Mouse (Mus musculus) hindbrain, embryonic 10.5 days (tissue): Measurements from ENCODE around the gene Cap2. TPM values are rescaled to one million over a fixed set of nuclear protein-coding genes. Genes with fewer than 3 reads are reported as not detected.

Source experiments
- DNase-seq: peaks from one replicate; pipeline ENCODE4 v3.0.0-alpha.2; 2017; ENCODE audit warnings: low spot score
- H3K27ac ChIP-seq: fragments of 300-500 bp; sonication (generic); 2 replicates; pipeline ENCODE4 v1.5.1; 2016; ENCODE audit warnings: mild to moderate bottlenecking, moderate library complexity
- H3K27me3 ChIP-seq: fragments of 300-500 bp; sonication (generic); 2 replicates; pipeline ENCODE4 v1.6.1; 2016; ENCODE audit warnings: mild to moderate bottlenecking; ENCODE audit not compliant: poor library complexity, insufficient read depth, severe bottlenecking
- H3K36me3 ChIP-seq: fragments of 300-500 bp; sonication (generic); 2 replicates; pipeline ENCODE4 v1.6.1; 2016; ENCODE audit warnings: mild to moderate bottlenecking, moderate library complexity
- H3K4me1 ChIP-seq: fragments of 300-500 bp; sonication (generic); replicated peaks from 2 replicates; pipeline ENCODE4 v1.6.1; 2016; ENCODE audit warnings: mild to moderate bottlenecking
- H3K4me3 ChIP-seq: fragments of 300-500 bp; sonication (generic); 2 replicates; pipeline ENCODE4 v1.5.1; 2016; ENCODE audit warnings: mild to moderate bottlenecking, moderate library complexity
- H3K9me3 ChIP-seq: fragments of 300-500 bp; sonication (generic); 2 replicates; pipeline ENCODE4 v1.6.1; 2016; ENCODE audit warnings: mild to moderate bottlenecking, moderate library complexity
- WGBS: fragments of 180-500 bp; shearing (Covaris S2); methylation state at CpG from one replicate; pipeline ENCODE4 v1.1.7; 2016; 5-methylcytosine and 5-hydroxymethylcytosine counted together
- polyA plus RNA-seq: library from polyadenylated mRNA; unstranded; fragments of >200 nt; fragmentation: Nextera tagmentation; extraction: Ambion mirVana; gene quantifications from 2 replicates; pipeline ENCODE4 v1.2.1, GENCODE M21; 2016

Gene Cap2
- polyA plus RNA-seq, 1 experiment from 2014 or later = 5.1 TPM

DNA sequence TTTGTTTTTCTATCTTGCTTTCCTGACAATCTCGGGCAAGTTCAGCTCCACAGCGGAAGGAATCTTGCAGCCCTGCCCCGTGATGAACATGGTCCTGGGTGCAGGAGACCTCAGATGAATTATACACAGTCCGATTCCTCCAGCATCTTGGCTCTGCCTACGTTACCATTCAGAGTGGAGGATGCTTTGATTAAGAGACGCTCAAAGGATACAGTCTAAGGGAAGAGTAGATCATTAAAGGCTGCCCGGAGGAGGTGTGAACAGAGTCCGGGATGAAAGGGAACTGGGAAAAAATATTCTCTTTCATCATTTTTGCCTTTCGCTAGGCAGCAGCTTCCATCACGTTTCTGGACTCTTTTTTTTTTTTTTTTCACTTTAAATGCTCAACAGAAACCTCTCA lies 27.4 kb downstream of the Cap2 start:
- Histone ChIP-seq H3K27ac (no peak overlapping the region), H3K4me1 (peaks cover 7% of the 10 kb centered on the region), H3K9me3 (no peaks in the 10 kb centered on the region), H3K27me3 (peaks cover 9% of the 10 kb centered on the region; the same call in 1 of the 2 replicates), H3K36me3 (no peaks in the 10 kb centered on the region), H3K4me3 (no peak overlapping the region)
- DNase-seq = no peak
- WGBS = 85% methylated on average over 10 of the region's 10 CpGs

DNA sequence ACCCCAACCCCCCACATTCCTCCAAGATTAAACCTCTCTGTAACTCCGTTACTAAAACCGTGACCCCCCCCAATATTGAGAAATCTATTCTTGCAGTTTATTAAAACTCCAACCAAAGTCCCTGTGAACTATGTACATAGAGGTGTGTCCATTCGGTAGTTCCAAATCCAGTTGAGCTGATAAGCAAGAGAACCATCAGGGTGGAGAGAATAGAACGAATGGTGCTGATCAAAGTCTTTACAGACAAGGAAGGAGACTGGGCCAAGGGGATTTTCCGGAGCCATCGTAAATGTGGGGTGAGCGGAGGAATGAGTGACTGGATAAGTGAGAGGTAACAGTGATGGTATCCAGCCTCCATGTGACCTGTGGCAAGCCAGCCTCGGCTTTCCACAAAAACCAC lies 28.9 kb downstream of the Cap2 start:
- peaks cover 13% of the 10 kb centered on the region; the same call in 1 of the 2 replicates for H3K27me3 ChIP-seq
- no peak for DNase-seq
- H3K36me3 ChIP-seq = no peaks in the 10 kb centered on the region
- no peak overlapping the region for H3K4me3 ChIP-seq
- no peak overlapping the region for H3K27ac ChIP-seq
- no peaks in the 10 kb centered on the region for H3K9me3 ChIP-seq
- WGBS = 89% methylated on average over 8 of the region's 8 CpGs
- peaks cover 18% of the 10 kb centered on the region for H3K4me1 ChIP-seq

GRCm38 (mm10) chr13:46531676-46532075 lies 30.0 kb downstream of the Cap2 start:
- no peak for DNase-seq
- H3K27me3 ChIP-seq = peaks cover 20% of the 10 kb centered on the region; the same call in 1 of the 2 replicates
- H3K9me3 ChIP-seq = no peaks in the 10 kb centered on the region
- no peak overlapping the region for H3K4me3 ChIP-seq
- 88% methylated on average over 3 of the region's 3 CpGs for WGBS
- peak overlapping the region; percentile 6; the same call in 1 of the 2 replicates for H3K27ac ChIP-seq
- H3K36me3 ChIP-seq = no peaks in the 10 kb centered on the region
- H3K4me1 ChIP-seq = peaks cover 18% of the 10 kb centered on the region

- Histone ChIP-seq H3K9me3 (no peaks in the 10 kb centered on the region), H3K36me3 (no peaks in the 10 kb centered on the region), H3K27me3 (peaks cover 23% of the 10 kb centered on the region; the same call in 1 of the 2 replicates), H3K27ac (no peak overlapping the region), H3K4me1 (peaks cover 18% of the 10 kb centered on the region), H3K4me3 (no peak overlapping the region)
- WGBS = 94% methylated on average over 7 of the region's 7 CpGs
- no peak for DNase-seq
These were observed 30.6 kb downstream of the Cap2 start for GRCm38 (mm10) chr13:46532276-46532675.

DNA sequence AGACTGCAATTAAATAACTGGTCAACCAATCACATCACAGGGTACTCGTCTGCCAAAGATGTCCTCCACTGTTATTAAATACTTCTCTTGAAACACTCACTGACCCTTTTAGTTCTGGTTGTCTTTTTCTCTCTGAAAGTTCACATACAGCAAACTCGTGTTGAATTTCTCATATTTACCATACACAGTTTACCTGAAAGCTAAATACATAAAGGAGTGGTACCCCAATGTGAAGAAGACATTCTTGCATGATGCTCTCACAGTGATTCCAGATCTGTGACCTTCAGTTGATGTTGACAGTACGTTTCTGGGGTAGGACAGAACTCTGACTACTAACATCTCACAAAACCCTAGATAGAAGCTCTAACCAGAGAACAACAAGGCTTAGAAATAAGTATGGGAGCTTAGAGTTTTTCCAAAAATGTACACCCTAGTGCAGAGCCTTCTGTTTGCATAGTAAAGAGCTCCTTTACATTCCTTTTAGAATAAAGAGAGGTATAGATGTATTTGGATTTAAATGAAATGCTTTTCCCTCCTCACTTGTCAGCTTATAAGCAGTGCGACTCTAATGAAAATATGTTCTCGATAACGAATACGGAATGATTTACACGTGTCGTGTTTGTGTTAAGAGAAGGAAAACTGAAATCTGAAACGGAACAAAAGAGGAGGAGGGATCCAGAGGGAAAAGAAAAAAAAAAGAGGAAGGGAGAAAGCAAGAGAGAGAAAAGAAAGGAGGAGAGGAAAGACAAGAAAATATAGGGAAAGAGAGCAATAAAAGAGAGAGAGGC lies 31.9 kb downstream of the Cap2 start:
- no peak for DNase-seq
- Histone ChIP-seq H3K36me3 (no peaks in the 10 kb centered on the region), H3K27ac (peak overlapping the region; percentile 75), H3K4me1 (peaks cover 18% of the 10 kb centered on the region), H3K4me3 (peak overlapping the region; percentile 32; the same call in 1 of the 2 replicates), H3K9me3 (no peaks in the 10 kb centered on the region), H3K27me3 (peaks cover 23% of the 10 kb centered on the region; the same call in 1 of the 2 replicates)
- 64% methylated on average over 10 of the region's 10 CpGs for WGBS

DNA sequence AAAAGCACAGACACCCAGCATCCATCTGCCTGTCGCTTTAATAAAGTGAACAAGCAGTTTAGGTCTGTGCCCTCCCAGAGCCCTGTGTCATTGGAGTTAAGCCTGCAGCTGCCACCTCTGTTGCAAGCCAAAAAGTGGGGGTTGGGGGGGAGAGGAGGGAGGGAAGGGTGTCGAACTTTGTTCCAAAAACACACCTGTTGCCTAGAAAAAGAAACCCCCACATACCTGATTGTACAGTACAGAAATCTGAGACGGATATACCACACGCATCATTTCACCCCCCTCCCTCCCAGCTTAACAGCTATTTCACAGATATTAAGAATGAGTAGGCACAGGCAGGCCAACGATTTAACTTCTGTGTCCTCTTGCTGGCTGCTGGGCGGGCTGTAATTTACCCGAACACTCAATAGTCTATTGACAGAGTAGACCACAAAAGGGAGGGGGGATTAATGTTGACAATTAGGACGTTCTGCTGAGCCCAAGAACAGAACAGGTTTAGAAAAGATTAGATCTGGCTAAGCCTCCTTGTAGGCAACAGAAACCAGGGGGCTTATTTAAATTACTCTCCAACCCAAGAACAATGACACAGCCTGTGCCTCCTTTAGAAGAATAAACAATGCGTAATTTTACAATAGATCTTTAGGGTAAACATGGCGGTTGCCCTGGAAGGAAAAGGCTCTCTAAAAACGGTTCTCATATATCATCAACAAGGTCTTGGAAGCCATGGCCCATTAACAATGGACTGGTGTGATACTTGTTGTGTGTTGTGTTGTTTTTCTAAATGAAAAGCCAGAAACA lies 32.7 kb downstream of the Cap2 start:
- 17% methylated on average over 11 of the region's 11 CpGs for WGBS
- H3K4me3 ChIP-seq = peak overlapping the region; percentile 32

DNA sequence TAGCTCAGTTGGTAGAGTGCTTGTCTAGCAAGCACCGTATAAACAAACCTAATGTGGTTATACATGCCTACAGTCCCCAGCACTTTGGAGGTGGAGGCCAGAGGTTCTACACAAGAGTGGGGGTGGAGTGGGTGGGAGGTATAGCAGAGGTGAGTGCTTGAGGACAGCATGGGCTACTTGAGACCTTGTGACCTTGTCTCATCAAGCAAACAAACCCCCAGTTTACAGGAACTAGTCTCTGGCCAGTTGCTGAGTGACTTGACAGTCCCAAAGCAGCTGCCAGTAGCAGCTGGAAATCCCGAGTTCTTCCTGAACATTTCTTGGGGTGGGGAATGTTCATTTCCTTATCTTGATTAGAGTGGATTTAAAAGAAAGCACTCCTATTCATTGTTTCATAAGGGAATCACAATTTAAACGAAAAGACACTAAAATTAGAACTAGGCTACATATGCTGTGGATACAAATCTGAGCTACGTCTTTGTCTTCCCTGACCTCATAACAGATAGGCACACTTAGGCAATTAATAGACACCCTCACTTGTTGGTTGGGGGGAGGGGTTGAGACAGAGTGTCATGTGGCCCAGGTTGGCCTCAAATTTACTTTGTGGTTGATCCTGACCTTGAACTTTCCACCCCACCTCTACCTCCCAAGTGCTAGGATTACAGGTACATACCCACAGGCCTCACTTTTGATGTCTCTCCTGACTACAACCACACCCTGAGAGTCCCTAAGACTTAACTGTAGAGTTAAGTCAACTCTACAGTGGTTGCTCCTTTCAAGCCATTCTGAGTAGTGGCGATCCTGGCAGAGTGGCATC lies 33.5 kb downstream of the Cap2 start:
- no peaks in the 10 kb centered on the region for H3K36me3 ChIP-seq
- 69% methylated on average over 5 of the region's 5 CpGs for WGBS
- H3K27me3 ChIP-seq = peaks cover 23% of the 10 kb centered on the region; the same call in 1 of the 2 replicates
- H3K9me3 ChIP-seq = no peaks in the 10 kb centered on the region
- DNase-seq = no peak
- peak overlapping the region; percentile 75; the same call in 1 of the 2 replicates for H3K27ac ChIP-seq
- H3K4me1 ChIP-seq = peaks cover 18% of the 10 kb centered on the region
- no peak overlapping the region for H3K4me3 ChIP-seq

More for the DNA sequence above, 32.7 kb downstream of the Cap2 start:
- peak; percentile 44 for DNase-seq
- Histone ChIP-seq H3K36me3 (no peaks in the 10 kb centered on the region), H3K27ac (peak overlapping the region; percentile 75), H3K4me1 (peaks cover 18% of the 10 kb centered on the region), H3K9me3 (no peaks in the 10 kb centered on the region), H3K27me3 (peaks cover 23% of the 10 kb centered on the region; the same call in 1 of the 2 replicates)

DNA sequence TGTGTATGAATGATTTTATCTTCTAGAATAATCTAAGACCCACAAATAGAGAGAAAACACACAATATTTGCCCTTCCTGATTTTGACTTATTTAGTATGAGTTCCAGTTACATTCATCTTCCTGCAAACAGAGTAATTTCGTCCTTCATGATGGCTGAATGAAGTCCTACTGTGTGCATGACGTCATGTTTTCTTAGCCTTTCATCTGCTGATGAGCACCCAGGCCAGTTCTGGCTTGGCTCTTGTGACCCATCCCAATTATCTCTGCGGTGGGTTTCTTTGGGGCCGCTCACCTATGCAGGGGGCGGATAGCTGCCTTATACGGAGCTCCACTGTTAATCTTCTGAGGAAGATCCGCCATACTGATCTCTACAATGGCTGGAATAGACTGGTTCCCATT lies 37.6 kb downstream of the Cap2 start:
- no peak overlapping the region for H3K4me3 ChIP-seq

DNA sequence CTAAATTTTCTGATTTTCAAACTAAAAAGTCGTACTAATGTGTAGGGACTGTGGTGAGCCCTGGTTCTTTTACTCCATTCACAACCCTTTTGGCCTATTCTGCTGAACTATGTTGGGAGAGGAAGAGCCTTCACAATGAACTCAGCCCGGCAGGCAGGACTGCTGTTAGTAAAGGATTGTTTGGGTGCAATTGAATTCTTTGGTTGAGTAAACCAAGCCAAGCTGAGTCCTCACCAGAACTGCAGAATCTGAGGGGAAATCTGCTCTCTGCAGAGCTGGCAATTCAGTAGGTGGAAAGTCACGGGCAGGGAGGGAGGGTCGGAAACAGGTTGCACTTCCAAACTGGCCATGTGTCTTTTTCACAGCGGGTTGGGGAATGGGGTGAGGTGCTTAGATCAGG lies 39.3 kb downstream of the Cap2 start:
- Histone ChIP-seq H3K27ac (no peak overlapping the region; the same call in 1 of the 2 replicates), H3K4me1 (peaks cover 28% of the 10 kb centered on the region), H3K9me3 (no peaks in the 10 kb centered on the region), H3K36me3 (no peaks in the 10 kb centered on the region), H3K4me3 (no peak overlapping the region), H3K27me3 (peaks cover 10% of the 10 kb centered on the region; the same call in 1 of the 2 replicates)
- DNase-seq = no peak
- WGBS = 68% methylated on average over 5 of the region's 5 CpGs

More for the DNA sequence above, 37.6 kb downstream of the Cap2 start:
- no peaks in the 10 kb centered on the region for H3K9me3 ChIP-seq
- WGBS = 87% methylated on average over 7 of the region's 7 CpGs
- no peak for DNase-seq
- no peaks in the 10 kb centered on the region for H3K36me3 ChIP-seq
- no peak overlapping the region for H3K27ac ChIP-seq
- peaks cover 14% of the 10 kb centered on the region; the same call in 1 of the 2 replicates for H3K27me3 ChIP-seq
- peaks cover 22% of the 10 kb centered on the region for H3K4me1 ChIP-seq

GRCm38 (mm10) chr13:46542782-46543181 lies 41.1 kb downstream of the Cap2 start:
- DNase-seq = no peak

DNA sequence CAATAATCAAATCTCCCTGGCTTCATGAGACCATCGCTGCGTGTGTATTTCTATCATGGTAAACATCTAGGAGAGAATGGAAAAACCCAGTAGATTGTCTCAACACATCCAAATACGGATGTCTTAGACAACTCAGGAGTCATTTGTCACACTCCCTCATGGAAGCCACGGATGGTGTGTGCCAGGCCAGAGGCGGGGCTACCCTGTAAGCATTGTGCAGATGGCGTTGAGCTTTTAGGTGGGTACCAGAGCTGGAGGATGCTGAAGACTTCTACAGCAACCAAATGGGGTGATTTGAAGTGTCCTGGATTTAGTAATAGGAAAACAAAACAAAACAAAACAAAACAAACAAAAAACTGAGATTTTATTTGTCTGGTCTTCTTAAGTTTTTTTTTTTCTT lies 43.0 kb downstream of the Cap2 start:
- Histone ChIP-seq H3K27ac (peak overlapping the region; percentile 74; the same call in 1 of the 2 replicates), H3K27me3 (no peaks in the 10 kb centered on the region), H3K4me3 (no peak overlapping the region), H3K36me3 (no peaks in the 10 kb centered on the region), H3K9me3 (no peaks in the 10 kb centered on the region), H3K4me1 (peaks cover 48% of the 10 kb centered on the region)
- no peak for DNase-seq
- WGBS = 62% methylated on average over 6 of the region's 6 CpGs

More at GRCm38 (mm10) chr13:46542782-46543181, 41.1 kb downstream of the Cap2 start:
- Histone ChIP-seq H3K36me3 (no peaks in the 10 kb centered on the region), H3K4me3 (no peak overlapping the region), H3K9me3 (no peaks in the 10 kb centered on the region), H3K4me1 (peaks cover 45% of the 10 kb centered on the region), H3K27me3 (no peaks in the 10 kb centered on the region), H3K27ac (no peak overlapping the region)
- 87% methylated on average over 7 of the region's 7 CpGs for WGBS

- Histone ChIP-seq H3K9me3 (no peaks in the 10 kb centered on the region), H3K27me3 (no peaks in the 10 kb centered on the region), H3K36me3 (no peaks in the 10 kb centered on the region), H3K4me1 (peaks cover 48% of the 10 kb centered on the region), H3K4me3 (no peak overlapping the region), H3K27ac (peak overlapping the region; percentile 74)
- peak; percentile 50 for DNase-seq
- WGBS = 13% methylated on average over 9 of the region's 9 CpGs
These were observed 43.4 kb downstream of the Cap2 start for GRCm38 (mm10) chr13:46545081-46545480.
